Mouse (Mus musculus) liver, embryonic 14.5 days (tissue): ENCODE data around the gene Gal3st2b. TPM values are rescaled to one million over a fixed set of nuclear protein-coding genes. Genes with fewer than 3 reads are reported as not detected.
"Not testable (repeated sequence)": the region's sequence is repeated elsewhere in the genome, so short reads cannot be mapped to it uniquely, and the experiment has no call there.

ENCODE experiments used
- ATAC-seq: fragments of 200-750 bp; cut with Nextera tagmentation; 2 replicates; pipeline ENCODE4 v1.8.0; 2017; ENCODE audit warnings: moderate number of reproducible peaks, mild to moderate bottlenecking, moderate library complexity; ENCODE audit not compliant: insufficient read depth
- DNase-seq, 3 experiments: peaks; one replicate each; pipeline ENCODE4 v3.0.0-alpha.2; 2012 to 2013; ENCODE audit warnings: low read depth in 3 of 3, low spot score in 3 of 3
- H3K27ac ChIP-seq: fragments of 300-500 bp; sonication (generic); 2 replicates; pipeline ENCODE4 v1.5.1; 2014; ENCODE audit warnings: moderate library complexity, mild to moderate bottlenecking, control low read depth, inconsistent platforms
- H3K27me3 ChIP-seq: fragments of 300-500 bp; sonication (generic); 2 replicates; pipeline ENCODE4 v1.6.1; 2014; ENCODE audit warnings: mild to moderate bottlenecking, low read length, moderate library complexity; ENCODE audit not compliant: control insufficient read depth, insufficient read depth
- H3K36me3 ChIP-seq: fragments of 300-500 bp; sonication (generic); replicated peaks from 2 replicates; pipeline ENCODE4 v1.6.1; 2014; ENCODE audit warnings: low read depth; ENCODE audit not compliant: control insufficient read depth, insufficient read depth
- H3K4me1 ChIP-seq, 2 experiments: fragments of 200-500 bp in 1 of 2; fragments of 300-500 bp in 1 of 2; sonication (generic) in 1 of 2; replicated peaks; 2 replicates each; pipeline ENCODE4 v1.6.1; 2012 to 2014; ENCODE audit warnings: antibody characterized with exemption in 1 of 2, inconsistent platforms in 1 of 2, low read length in 1 of 2; ENCODE audit not compliant: control insufficient read depth in 2 of 2, insufficient read depth in 2 of 2
- H3K4me2 ChIP-seq: fragments of 300-500 bp; sonication (generic); 2 replicates; pipeline ENCODE4 v1.6.1; 2014; ENCODE audit warnings: low read depth, mild to moderate bottlenecking, control low read depth, moderate library complexity
- H3K4me3 ChIP-seq, 2 experiments: fragments of 200-500 bp in 1 of 2; fragments of 300-500 bp in 1 of 2; sonication (generic) in 1 of 2; 2 replicates each; pipeline ENCODE4 v1.5.1; 2012 to 2014; ENCODE audit warnings: low read depth in 2 of 2, low read length in 2 of 2, mild to moderate bottlenecking in 2 of 2, control low read depth in 1 of 2, inconsistent platforms in 1 of 2, moderate library complexity in 1 of 2; ENCODE audit not compliant: insufficient read depth in 1 of 2
- H3K9ac ChIP-seq: fragments of 300-500 bp; sonication (generic); replicated peaks from 2 replicates; pipeline ENCODE4 v1.6.1; 2014; ENCODE audit warnings: mild to moderate bottlenecking, control low read depth, moderate library complexity
- H3K9me3 ChIP-seq: fragments of 300-500 bp; sonication (generic); 2 replicates; pipeline ENCODE4 v1.6.1; 2016; ENCODE audit warnings: low read length, mixed read lengths; ENCODE audit not compliant: control insufficient read depth
- WGBS: fragments of 180-500 bp; shearing (Covaris S2); extraction: QIAGEN DNeasy Blood & Tissue Kit; methylation state at CpG from one replicate; pipeline ENCODE4 v1.1.7; 2014; ENCODE audit not compliant: insufficient replicate concordance; 5-methylcytosine and 5-hydroxymethylcytosine counted together
- polyA plus RNA-seq, 2 experiments: library from polyadenylated mRNA; depleted of rRNA in 1 of 2; stranded (reverse) in 1 of 2; unstranded in 1 of 2; fragments of >200 nt; fragmentation: Nextera tagmentation in 1 of 2; extraction: Ambion mirVana in 1 of 2; gene quantifications; 2 replicates each; pipeline versions ENCODE4 v1.2.1 to v1.2.3; 2012 to 2014

The Gal3st2b gene
- polyA plus RNA-seq, 2 experiments: not detected

DNA sequence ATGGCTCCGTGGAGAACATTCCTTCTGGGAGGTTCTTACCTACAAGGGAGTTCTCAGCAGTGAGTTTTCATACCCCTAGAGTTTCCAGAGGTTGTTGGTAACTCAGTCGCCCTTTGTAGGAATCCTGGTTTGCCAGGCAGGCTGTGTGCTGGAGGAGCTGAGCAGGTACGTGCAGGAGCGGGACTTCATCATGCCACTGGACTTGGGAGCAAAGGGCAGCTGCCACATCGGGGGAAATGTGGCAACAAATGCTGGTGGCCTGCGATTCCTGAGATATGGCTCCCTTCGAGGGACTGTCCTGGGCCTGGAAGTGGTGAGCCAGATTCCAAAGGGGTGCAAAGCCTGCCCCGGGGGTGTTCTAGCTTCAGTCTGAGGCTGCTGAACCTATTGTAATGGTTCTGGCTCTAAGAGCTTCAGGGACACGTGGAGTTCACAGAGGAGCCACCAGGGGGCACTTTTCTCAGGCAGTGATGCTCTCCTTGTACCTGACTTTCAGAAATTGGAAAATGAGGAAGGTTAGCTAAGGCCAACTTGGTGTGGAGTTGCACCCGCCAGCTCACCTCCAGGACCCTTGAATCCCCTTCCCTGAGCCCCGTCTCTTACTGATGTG is 9.0 kb upstream of the Gal3st2b start:
- not testable (repeated sequence) for H3K9ac ChIP-seq, H3K36me3 ChIP-seq, DNase-seq, ATAC-seq, H3K4me3 ChIP-seq, H3K9me3 ChIP-seq, H3K4me1 ChIP-seq, H3K27me3 ChIP-seq, H3K27ac ChIP-seq, H3K4me2 ChIP-seq
- whole genome bisulfite sequencing: no CpG with 5 or more reads among the region's 11 CpGs

DNA sequence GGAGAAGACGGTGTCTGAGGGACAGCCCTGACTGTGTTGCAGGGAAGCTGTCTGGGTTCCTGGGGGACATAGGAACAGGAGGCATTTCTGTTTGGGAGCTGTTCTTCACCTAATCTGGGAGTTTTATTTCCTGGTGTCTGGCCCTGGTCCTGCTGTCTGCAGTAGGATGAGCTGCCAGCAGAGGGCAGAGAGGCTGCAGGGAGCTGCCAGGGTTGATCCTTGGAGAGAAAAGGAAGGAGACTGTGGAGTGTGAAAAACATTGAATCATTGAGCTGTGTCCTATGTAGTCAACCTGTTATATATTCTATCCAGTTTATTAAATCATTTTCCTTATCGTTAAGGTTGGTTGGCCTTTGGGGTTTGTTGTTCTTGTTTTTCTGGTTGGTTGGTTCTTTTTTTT is 6.2 kb upstream of the Gal3st2b start:
- not testable (repeated sequence) for H3K36me3 ChIP-seq, ATAC-seq, H3K4me1 ChIP-seq, H3K4me2 ChIP-seq, H3K9me3 ChIP-seq, DNase-seq, H3K4me3 ChIP-seq, H3K27me3 ChIP-seq, H3K27ac ChIP-seq, H3K9ac ChIP-seq
- WGBS: no CpG with 5 or more reads among the region's 2 CpGs

DNA sequence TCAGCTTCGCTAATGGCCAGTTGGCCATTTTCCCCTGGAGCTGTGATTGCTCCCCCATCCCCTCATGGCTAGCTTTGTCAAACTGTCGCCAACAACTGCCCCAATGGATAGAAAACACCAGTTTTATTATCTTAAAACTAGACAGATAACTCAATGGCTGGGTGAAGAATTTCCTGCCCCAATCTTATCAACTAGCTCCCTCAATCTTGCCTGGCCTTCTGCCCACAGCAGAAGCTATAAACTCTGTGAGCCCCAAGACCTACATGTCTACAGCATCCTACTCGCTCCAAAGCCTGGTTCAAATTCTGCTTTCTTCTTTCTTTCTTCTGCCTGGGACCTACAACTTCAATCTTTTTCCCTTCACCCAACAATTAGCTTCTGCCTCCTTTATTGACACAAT is 951 bp upstream of the Gal3st2b start:
- H3K9me3 ChIP-seq, H3K27ac ChIP-seq, H3K9ac ChIP-seq, H3K4me1 ChIP-seq, H3K4me2 ChIP-seq, H3K27me3 ChIP-seq, H3K36me3 ChIP-seq, ATAC-seq, H3K4me3 ChIP-seq, DNase-seq: not testable (repeated sequence)
- WGBS: 46% methylated on average over 3 of the region's 3 CpGs

DNA sequence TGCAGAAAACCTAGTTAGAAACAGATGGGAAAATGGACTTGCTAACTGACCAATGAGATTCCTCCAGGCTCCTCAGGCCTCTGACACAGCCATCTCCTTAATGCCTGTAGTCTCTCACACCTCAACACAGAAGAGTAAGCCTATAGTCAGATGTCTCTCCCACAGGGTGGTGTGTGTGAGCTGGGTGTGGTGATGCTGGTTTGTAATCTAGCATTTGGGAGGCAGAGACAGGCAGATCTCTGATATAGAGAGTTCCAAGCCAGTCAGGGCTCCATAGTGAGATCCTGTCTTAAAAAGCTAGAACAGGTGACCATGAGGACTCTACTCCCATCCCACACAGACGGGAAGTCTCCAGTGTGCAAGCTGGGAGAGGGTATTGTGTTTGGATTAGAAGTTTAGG is 664 bp downstream of the Gal3st2b start:
- WGBS: 54% methylated on average over 1 of the region's 1 CpGs
- not testable (repeated sequence) for H3K36me3 ChIP-seq, H3K27me3 ChIP-seq, H3K9ac ChIP-seq, H3K4me1 ChIP-seq, DNase-seq, H3K4me3 ChIP-seq, ATAC-seq, H3K9me3 ChIP-seq, H3K27ac ChIP-seq, H3K4me2 ChIP-seq

DNA sequence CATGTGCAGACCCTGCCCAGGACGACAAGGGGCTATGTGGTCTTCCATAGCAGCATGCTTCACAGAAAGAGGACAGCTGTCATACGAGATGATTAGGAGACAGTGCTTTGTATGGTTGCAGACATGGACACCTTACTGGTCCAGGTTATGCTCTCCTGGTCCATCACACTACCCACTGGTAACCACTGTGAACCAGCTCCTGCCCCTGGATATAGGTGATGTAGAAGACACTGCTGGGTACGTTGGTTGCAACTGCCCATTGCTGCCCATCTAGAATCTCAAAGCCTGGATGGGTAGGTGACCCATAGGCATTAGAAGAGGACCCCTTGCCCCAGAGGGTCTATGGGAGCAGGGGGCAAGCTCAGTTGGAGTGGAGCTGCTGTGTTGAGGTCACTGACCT is 1.2 kb downstream of the Gal3st2b start:
- H3K36me3 ChIP-seq, H3K27ac ChIP-seq, H3K4me3 ChIP-seq, H3K4me1 ChIP-seq, H3K27me3 ChIP-seq, ATAC-seq, H3K9me3 ChIP-seq, H3K9ac ChIP-seq, H3K4me2 ChIP-seq, DNase-seq: not testable (repeated sequence)
- WGBS: 40% methylated on average over 3 of the region's 3 CpGs

DNA sequence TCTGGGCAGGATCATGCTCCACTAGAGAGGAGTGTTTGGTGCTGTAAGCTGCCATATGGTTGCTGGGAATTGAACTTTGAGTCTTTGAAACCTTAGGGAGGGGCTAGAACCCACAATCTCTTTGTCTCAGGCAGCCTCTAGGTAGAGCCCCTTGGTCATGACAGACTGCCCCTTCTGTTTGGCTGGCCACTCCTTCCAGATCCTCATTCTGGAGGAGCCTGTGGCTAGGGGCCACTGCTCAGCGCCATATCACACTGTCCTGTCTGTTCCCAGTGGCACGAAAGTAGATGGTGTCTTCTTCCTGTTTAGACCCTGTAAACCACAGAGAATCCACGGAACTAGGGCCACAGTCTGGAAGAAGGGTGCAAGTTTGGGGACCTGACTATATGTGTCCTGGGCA is 4.5 kb downstream of the Gal3st2b start:
- H3K4me3 ChIP-seq, H3K4me2 ChIP-seq, DNase-seq, H3K27ac ChIP-seq, H3K27me3 ChIP-seq, H3K9ac ChIP-seq, H3K4me1 ChIP-seq, H3K9me3 ChIP-seq, ATAC-seq, H3K36me3 ChIP-seq: not testable (repeated sequence)
- WGBS: 21% methylated on average over 3 of the region's 3 CpGs

DNA sequence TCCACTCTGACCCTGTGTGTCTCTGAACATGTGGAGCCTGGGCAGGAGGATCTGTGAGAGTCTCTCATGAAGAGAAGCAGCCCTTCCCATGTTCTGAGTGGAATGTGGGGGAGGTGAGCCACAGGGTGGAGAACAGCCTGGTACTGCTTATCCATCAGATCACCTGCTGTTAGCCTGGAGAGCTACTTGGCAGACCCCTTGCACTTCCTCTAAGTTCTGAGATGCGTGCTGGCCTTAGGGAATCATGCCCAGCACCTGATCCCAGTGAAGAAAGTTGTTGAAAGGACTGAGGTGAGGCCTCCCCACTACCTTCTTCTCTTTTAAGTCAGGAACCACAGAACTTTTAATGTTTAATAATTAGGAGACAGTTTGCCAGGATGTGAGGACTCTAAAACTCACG is 5.0 kb downstream of the Gal3st2b start:
- not testable (repeated sequence) for H3K4me1 ChIP-seq, H3K4me2 ChIP-seq, H3K9ac ChIP-seq, H3K4me3 ChIP-seq, H3K36me3 ChIP-seq, H3K9me3 ChIP-seq, H3K27me3 ChIP-seq, DNase-seq, ATAC-seq, H3K27ac ChIP-seq
- 21% methylated on average over 2 of the region's 2 CpGs for WGBS

DNA sequence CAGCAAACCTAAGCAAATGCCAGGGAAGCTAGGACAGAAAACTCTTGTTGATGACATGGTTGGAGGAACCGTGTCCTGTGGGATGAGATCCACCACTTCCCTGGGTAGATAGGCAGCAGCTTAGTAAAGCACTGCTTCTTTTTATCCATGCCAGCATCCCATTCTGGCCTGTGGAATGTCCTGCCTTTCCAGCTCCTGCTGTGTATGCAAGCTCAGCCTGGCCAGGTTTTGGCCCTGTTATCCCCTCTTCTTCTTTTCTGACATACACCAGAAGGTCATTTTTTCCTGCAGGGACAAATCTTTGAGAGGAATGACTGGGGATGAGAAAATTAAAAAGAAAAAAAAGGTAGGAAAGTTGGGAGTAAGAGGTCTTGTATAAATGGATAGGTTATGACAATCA is 17.3 kb downstream of the Gal3st2b start:
- H3K36me3 ChIP-seq, H3K4me1 ChIP-seq, DNase-seq, ATAC-seq, H3K4me3 ChIP-seq, H3K9me3 ChIP-seq, H3K27me3 ChIP-seq, H3K4me2 ChIP-seq, H3K27ac ChIP-seq, H3K9ac ChIP-seq: not testable (repeated sequence)
- 62% methylated on average over 1 of the region's 1 CpGs for WGBS
